Mouse (Mus musculus) thymus, adult 2 months (tissue): ENCODE data around the gene Fanci.

Source experiments
- CTCF ChIP-seq: fragments of 200-500 bp; IDR thresholded peaks from 2 replicates; pipeline ENCODE4 v1.5.1; 2012; ENCODE audit warnings: mild to moderate bottlenecking, control low read depth, low read length, moderate library complexity, borderline replicate concordance; ENCODE audit not compliant: control insufficient read depth, poor library complexity, insufficient read depth; ENCODE audit errors: extremely low read depth
- POLR2A ChIP-seq: fragments of 200-500 bp; IDR thresholded peaks from 2 replicates; pipeline ENCODE4 v1.6.1; 2012; ENCODE audit warnings: mild to moderate bottlenecking, low read length, control low read depth, moderate library complexity; ENCODE audit not compliant: control insufficient read depth, poor library complexity, insufficient read depth; ENCODE audit errors: extremely low read depth

DNA sequence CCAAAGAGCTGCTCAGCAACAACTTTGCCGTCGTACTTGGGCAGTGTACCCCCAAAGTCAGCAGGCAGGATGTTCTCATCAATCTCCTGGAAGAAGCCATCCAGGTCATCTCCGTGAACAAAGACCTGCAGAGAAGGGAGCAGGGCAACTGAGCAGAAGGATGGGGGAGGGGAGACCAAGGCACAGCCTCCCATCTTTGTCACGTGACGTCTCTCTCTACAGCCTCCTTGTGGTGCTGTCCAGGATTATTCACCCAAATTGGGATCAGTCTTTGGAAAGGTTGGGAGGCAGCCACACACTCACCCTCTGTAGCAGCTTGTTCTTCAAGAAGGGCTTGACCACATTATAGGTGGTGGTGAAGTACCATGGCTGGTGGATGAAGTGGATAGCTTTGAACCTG lies 16.1 kb upstream of the Fanci start:
- TF ChIP-seq POLR2A (no peak), CTCF (no peak)
